Mouse (Mus musculus) erythroblast, embryonic 14.5 days (primary cell): ENCODE results near the gene Ano6.

ENCODE experiments used
- GATA1 ChIP-seq: IDR thresholded peaks from 2 replicates; pipeline ENCODE4 v1.6.1; 2012; ENCODE audit warnings: low read length, inconsistent platforms, mixed read lengths
- TAL1 ChIP-seq: IDR thresholded peaks from 3 replicates; pipeline ENCODE4 v1.6.1; 2012; ENCODE audit warnings: low read length, inconsistent platforms, mixed read lengths

GRCm38 (mm10) chr15:95882436-95882835 lies 91.8 kb downstream of the Ano6 start:
- no peak for TF ChIP-seq TAL1
- no peak for TF ChIP-seq GATA1
